Mouse (Mus musculus): Measurements from ENCODE around the gene Morc4.

- TF ChIP-seq CTCF (IDR thresholded peaks at IDR 0.05; ENCODE audit: low read depth, low read length) (no peak), TAL1 (conservative IDR thresholded peaks at IDR 0.05; ENCODE audit: low read depth, low read length) (no peak), GATA1 (IDR thresholded peaks at IDR 0.05; ENCODE audit: borderline replicate concordance, low read length) (no peak)
Measured at GRCm38 (mm10) chrX:139839057-139839456, 32.4 kb downstream of the Morc4 start.
